Mouse (Mus musculus): ENCODE results near the gene Cyb5rl.
"Not testable (repeated sequence)": the region's sequence is repeated elsewhere in the genome, so short reads cannot be mapped to it uniquely, and the experiment has no call there.

Cyb5rl gene

DNA sequence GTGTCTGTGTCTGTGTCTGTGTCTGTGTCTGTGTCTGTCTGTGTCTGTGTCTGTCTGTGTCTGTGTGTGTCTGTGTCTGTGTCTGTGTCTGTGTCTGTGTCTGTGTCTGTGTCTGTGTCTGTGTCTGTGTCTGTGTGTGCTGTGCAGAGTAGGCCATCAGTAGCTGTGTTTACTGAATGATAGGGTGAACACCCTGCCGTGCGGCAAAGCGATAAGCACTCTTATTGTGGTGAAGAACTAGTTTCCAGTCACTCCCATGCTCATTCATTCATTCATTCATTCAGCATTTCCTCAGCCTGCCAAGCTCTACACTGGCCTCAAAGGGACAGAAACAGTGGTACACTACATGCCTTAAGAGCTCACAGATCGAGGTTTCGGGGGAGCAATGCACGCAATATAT lies 42.4 kb downstream of the Cyb5rl start:
- not testable (repeated sequence) for DNase-seq (ENCODE audit: low spot score in 2 of 2)

DNA sequence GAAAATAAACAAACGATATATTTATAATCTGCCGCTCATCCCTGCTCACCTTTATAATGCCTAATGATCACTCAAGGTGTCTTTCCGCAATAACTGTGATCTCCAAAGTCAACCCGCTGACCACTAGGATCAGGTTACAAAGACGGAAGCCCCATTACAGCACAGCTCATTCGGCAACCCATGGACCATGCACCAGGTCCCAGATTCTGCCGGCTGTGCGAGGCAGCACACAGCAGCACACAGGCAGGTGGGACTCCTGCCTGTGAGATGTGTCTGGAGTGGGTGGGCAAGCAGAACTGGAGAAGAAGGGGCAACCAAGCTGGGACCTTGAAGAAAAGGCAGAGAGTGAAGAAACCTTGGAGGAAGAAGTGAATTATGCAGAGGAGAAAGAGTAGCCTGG lies 47.5 kb downstream of the Cyb5rl start:
- no peak for DNase-seq (ENCODE audit: low spot score in 2 of 2)

DNA sequence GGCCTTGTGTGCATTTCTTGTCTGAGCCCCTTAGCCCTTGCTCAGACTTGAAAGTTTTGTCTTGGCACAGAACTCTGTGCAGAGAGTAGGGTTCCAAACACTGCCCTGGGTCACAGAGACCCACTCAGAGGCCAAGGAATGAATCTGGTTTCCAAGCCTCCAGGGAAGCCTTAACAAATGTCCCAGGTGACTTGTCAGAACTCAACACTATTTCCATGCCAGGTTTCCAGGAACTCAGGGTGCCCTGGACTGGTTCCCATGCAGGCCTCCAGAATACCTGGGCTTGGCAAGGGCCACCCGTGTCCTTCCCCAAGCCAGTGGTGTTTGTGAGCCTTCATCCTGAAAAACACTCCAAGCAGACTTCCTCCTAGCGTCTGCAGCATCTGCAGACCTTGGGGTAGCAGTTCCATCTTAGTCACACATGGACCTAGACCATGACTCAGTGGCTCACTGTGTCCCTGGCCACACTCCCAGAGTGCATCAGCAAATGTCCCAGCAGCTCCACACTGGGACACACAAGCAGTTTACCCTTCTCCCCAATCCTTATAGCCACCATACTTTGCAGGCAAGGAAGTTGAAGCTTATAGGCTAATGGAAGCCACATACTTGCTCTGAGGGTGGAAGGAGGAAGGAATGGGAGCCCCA lies 51.1 kb downstream of the Cyb5rl start:
- DNase-seq (ENCODE audit: low spot score in 2 of 2) = no peak

DNA sequence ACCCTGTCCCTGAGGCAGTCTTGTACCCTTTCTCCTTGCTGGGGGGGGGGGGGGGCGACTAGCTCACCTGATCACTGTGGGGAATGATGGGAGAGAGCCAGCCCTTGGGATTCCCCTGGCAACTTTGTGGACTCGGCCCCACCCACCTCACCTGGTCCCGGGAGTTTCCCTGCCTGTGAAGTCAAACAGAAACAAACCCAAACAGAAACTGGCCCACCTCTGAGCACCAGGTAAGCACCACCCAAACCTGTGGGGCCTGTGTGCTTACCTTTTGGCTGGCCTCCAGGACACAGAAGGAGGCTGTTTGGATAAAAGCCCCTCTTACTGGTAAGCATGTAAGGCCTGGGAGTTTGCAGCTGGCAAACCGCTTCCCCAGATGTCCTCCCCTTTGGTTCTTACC lies 52.3 kb downstream of the Cyb5rl start:
- DNase-seq (ENCODE audit: low spot score in 2 of 2) = no peak

DNA sequence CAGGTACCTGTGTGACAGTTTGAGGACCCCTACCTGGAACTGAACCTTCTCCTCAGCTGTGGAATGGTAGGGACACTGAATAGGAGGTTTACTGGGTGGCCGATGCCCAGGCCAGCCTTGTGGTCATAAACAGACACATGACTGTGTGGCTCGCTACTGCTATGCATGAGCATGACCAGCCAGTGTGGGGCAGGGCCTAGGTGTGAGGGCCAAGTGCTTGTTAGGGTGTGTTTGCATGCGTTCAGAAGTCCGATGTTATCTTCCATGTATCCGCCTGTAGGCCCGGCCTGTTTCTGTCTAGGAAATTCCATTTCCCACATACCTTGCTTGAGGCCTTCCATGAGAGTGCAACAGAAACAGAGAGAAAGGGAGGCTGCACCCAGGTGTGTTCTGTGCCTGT lies 53.9 kb downstream of the Cyb5rl start:
- no peak for DNase-seq (ENCODE audit: low spot score in 2 of 2)

DNA sequence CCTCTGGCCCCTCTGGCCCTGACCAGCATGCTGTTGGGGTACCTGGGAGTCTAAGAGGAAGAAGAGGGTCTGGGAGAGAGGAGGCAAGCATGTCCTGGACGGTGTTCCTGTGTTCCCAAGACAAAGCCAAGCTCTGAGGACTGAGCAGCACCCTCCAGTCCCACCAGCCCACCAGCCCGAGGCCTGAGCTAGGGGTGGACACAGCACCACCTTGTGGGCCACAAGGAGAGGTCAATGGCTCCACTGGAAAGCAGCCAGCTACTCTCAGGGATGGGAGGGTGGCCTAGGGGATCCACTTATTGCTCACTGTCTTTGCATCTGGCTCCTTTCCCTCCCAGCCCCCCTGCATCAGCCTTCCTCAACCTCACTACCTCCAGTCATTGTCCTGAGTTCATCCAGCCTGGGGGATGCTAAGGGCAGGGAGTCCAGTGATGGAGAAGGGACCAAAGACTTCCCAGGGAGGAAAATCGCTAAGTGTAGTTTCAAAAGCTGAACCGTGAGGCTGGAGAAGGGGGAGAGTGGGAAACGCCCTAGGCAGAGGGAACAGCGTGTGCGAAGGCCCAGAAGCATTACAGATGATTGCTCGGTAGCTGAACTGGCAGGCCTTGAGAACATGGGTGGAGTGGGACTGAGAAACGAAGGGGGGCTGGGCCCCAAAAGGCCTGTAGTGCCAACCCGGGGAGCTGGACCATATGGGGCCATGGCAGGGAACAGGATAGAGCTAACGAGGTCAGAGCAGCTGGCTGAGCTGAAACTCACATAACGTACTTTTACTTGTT lies 54.6 kb downstream of the Cyb5rl start:
- DNase-seq (ENCODE audit: low spot score in 2 of 2) = no peak

DNA sequence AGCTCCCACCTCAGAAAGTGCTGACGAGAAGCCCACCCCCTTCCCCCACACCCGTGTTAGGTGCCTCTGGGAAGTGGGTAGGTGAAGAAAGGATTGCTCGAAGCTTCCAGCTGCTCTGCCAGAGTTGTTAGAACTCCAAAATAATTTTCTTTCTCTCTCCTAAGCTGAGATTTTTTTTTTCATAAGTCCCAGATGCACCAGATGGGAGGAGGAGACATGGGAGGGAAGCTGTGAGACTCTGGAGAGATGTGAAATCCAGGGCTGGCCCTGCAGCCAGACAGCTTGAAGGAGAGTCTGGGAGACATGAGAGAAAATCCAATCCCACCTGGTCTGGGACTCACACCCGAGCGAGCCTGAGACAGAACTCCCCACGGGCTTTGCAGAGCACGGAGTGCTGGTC lies 57.6 kb downstream of the Cyb5rl start:
- peak; percentile 30 to 45 for DNase-seq (ENCODE audit: low spot score in 2 of 2)

DNA sequence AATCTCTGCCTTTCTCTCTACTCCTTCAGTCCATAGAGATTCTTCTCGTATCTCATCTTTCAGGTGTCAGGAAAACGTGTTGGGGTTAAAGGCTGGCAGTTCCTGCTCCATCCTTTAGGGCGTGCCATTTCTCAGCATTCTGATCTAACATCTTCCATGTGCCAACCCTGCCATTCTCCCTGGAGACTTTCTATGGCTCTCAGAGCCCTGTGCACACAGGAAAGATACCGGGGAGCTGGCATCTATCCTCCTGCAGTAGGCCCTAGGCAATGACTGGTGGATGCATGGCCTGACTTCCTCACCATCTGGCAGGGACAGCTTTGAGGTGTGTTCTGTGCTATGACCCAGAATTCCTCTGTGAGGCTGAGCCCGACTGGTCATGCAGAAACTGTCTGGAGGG lies 58.3 kb downstream of the Cyb5rl start:
- DNase-seq (ENCODE audit: low spot score in 2 of 2) = no peak

DNA sequence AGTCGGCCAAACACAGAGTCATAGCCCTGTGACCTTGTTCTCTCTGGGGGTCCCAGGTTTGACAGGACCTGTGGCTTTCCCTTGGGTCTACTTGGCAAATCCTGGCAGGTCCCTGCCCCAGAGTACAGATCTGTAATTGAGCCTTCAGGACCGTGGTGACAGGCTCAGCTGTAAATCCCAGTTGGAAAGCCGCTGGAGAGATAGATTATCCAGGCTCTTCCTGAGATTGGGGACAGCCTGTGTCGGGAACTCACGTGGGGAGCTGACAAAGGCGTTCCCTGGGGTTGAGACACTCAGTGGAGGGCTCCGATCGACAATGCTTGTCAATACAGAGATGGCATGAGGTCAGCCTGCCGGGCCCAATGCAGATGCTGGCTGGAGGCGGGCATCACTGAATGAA lies 59.6 kb downstream of the Cyb5rl start:
- DNase-seq (ENCODE audit: low spot score in 2 of 2) = no peak

DNA sequence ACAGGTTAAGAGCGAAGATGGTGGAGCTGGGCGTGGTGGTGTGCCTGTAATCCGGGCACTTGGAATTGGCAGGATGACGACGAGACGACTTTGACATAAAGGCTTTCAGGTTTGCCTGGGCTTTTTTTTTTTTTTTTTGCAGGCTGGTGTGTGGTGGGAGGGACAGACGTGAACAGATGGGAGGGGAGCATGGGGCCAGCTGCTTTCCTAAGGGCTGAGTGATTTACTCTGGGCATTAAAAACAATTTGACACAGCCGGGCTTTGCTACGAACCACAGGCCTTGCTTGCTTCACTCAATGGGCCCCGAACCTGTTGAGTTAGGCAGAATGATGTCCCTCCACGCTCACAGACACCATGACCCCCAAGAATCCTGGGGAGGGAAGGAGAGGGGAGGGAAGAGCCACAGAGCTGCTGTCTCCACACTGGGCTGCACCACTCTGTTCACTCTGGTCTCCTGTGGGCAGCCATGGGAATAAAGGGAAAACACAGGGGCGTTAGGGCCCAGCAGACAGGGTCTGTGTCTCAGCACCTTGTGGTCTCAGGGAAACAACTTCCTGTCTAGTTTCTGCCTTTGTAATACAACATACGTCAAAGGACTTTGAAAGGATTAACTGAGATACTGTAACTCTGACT lies 60.2 kb downstream of the Cyb5rl start:
- DNase-seq (ENCODE audit: low spot score in 2 of 2) = no peak

DNA sequence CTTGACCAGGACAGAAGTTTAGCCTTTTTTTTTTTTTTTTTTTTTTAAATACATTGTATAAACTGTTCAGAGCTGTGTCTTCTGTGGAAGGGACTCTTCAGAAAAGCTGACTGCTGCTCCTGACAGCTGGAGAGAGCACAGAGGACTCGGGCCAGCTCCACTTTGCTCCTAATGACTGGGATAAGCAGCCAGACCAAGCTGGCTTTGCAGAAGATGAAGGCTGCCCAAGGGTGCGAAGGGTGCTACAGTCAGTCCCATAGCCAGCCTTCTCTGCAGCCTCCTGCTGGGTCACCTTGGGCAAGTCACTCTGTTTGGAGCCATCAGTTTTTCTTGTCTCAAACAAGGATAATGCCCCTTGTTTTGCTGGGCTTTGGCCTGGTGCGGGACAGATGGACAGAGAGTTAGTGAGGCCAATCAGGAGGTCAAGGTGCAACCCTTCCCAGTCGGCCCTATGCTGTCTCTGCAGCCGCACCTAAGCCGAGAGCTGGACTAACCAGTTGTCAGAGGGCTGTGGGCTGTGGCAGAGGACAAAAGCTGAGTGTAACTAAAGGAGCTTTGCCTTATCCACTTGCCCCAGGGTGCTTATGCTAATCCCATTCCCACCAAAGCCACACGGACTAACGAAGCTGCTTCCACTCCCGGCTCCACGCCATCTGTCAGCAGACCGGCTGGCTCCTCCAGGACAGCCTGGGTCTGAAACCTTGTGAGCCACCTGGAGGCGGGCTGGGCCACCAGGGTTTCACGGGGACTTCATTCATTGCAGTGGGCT lies 61.3 kb downstream of the Cyb5rl start:
- no peak for DNase-seq (ENCODE audit: low spot score in 2 of 2)

DNA sequence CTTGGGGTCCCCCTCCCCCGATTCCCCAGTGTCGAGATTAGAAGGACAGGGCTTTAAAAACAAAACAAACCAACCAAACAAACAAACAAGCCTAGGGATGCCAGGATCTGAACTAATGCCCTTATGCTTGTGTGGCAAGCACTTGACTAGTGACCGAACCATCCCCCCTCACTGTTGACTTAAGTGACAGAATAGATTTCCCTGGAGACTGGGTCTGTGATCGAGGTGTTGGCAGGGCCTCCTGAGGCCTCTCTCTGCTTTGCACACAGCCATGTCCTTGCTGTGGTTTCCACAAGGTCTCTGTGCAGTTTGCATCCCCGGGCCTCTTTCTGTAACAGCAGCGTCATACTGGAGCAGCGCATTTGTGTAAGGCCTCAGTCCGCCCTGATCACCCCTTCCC lies 62.6 kb downstream of the Cyb5rl start:
- no peak for DNase-seq (ENCODE audit: low spot score in 2 of 2)

DNA sequence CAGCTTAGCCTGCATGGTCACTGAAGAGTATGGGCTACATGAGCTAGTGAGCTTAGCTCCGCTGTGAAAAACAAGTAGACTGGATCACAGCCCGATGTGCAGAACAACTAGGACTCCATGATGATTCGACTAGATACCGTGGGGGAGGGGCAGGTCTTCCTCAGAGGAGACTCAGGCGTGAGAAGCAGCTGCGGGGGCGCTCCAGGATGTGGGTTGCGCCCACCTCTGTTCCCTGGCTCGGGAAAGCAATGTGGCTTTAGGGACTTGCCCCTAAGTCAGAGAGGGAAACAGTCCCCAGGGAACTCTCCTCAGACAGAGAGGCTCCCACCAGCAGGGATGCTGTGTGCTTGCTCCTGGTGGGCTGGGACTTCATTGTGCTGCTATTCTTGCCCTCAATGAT lies 63.7 kb downstream of the Cyb5rl start:
- peak in 1 of 2 experiments; percentile 21 for DNase-seq (ENCODE audit: low spot score in 2 of 2)

DNA sequence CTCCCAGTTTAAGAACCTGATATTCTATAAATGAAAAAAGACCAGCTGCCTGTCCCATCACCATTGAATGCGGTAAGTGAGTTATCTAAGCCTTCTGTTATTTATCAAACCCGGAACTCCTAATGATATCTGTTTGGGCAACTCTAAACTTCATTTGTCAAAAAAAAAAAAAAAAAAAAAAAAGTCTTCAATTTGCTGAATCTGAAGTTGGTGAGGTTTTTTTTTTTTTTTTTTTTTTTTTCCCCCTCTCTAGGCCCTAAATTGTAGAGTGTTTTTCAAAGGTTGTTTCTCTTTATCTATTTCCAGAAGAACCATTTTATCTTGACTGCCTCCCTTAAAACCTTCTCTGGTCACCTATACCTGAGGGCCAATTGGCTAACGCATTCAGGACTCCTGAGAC lies 68.1 kb downstream of the Cyb5rl start:
- no peak for DNase-seq (ENCODE audit: low spot score in 2 of 2)

DNA sequence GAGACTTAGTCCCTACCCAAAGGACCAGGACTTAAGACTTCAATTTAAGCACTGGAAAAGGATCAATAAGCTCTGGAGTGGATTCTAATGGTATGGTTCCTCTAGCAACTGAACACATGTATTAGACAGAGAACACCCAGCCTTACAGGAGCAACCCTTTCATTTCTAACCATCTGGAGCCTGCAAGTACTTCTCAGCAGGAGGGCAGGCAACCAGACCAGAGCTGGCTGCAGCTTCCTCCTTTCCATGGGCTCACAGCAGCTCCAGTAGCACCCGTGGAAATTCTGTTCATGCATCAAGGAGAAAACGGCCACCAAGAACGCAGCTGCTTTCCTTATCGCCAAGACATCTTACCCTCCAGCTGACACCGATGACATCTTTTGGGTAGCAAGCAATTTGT lies 68.9 kb downstream of the Cyb5rl start:
- no peak for DNase-seq (ENCODE audit: low spot score in 2 of 2)

DNA sequence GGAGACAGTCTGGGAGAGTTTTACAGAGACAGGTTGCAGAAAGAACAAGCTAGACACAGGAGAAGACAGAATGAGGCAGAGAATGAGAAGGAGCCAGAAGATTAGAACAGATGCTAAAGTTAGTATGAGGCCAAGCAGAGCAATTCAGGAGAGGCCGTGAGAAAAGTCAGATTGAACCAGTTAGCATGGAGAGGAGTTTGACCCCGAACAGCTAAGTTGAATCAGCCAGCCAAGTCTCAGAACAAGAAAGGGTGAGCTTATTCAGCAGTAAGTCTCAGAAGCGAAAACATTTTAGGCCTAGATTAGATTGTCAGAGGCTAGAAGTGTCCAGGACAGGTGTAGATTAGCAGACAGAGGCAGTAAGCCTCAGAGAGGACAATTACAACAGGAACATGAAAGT lies 69.7 kb downstream of the Cyb5rl start:
- DNase-seq (ENCODE audit: low spot score in 2 of 2) = no peak

All from frontal cortex, postnatal 36 days (tissue).